9 mouse cellular contexts compared by ENCODE assay signal in the genomic region with DNA sequence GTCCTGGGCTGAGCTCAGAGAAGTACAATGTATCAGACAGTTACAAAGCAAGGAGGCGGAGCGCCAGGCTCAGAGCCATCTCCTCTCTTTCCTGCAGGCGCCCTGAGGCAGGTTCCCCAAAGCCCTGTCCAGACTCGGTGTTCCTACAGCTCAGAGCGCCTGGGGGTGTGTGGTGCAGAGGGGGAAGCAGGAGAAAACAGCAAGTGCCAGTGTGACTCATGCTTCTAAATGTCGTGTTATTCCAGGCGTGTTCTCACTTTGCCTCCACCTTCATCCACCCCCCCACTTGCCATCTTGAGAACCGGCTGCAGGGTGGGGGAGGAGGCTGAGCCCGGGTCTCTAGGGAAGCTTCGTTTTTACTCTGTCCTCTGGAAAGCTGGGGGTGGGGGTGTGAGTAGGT.
A peak's percentile ranks its signal among the peaks of the same experiment; 100 is the strongest.
DNase-seq lines count a peak whose midpoint lies in the region; ATAC-seq and TF ChIP-seq lines count a peak whose summit lies in the region.
"Had no signal": no experiment of that assay in that cellular context is flagged by ENCODE, and none has a peak within 500 bp of the region (broad histone marks: within the 10 kb centered on the region; RNA-seq: fewer than 3 reads in every experiment).

No protein-coding gene starts in this region.

- ATAC-seq in kidney, postnatal 0 days (replicated peaks; ENCODE audit: low FRiP score, low read depth) = no peak
- peak; percentile 74 for ATAC-seq in common myeloid progenitor, adult 5-6 weeks (replicated peaks; ENCODE audit: low read depth, poor library complexity, severe bottlenecking)
- no peak for ATAC-seq in intestine, postnatal 0 days

- WGBS in kidney, postnatal 0 days = 35% methylated on average over 10 of the region's 10 CpGs
- 32% methylated on average over 10 of the region's 10 CpGs for WGBS in intestine, postnatal 0 days

- H3K36me3 ChIP-seq in kidney, postnatal 0 days (ENCODE audit: insufficient read depth, low read length) = no peaks in the 10 kb centered on the region
- H3K36me3 ChIP-seq in ES-E14 (ENCODE audit: control insufficient read depth, insufficient read depth, low read length, poor library complexity, severe bottlenecking) = no peaks in the 10 kb centered on the region
- H3K36me3 ChIP-seq in intestine, postnatal 0 days (ENCODE audit: control insufficient read depth, insufficient read depth) = no peaks in the 10 kb centered on the region

- no peak for DNase-seq in kidney, postnatal 0 days (ENCODE audit: low spot score)
- DNase-seq in kidney, adult 18-20 months = no peak
- peak; percentile 53 for DNase-seq in ES-E14 (ENCODE audit: low read depth, low spot score)
- DNase-seq in left cerebral cortex, adult 2 months (ENCODE audit: extremely low spot score in 1 of 2, low spot score in 2 of 2) = peak; percentile 74 to 82
- peak; percentile 47 for DNase-seq in testis, postnatal 10 days (ENCODE audit: low spot score)
- no peak for DNase-seq in ovary, postnatal 14 days (ENCODE audit: low spot score)

- no peak overlapping the region for H3K4me3 ChIP-seq in kidney, postnatal 0 days (replicated peaks; ENCODE audit: low read depth, low read length)
- peak overlapping the region in 1 of 2 experiments; percentile 50; a peak in 2 of 4 replicates for H3K4me3 ChIP-seq in ES-E14 (ENCODE audit: insufficient read depth in 1 of 2, low read depth in 1 of 2, low read length in 2 of 2, poor library complexity in 1 of 2, severe bottlenecking in 1 of 2)
- H3K4me3 ChIP-seq in left cerebral cortex, adult 2 months = no peak overlapping the region
- no peak overlapping the region for H3K4me3 ChIP-seq in intestine, postnatal 0 days (ENCODE audit: low read depth, low read length)
- H3K4me3 ChIP-seq: megakaryocyte, embryonic 14.5 days had no signal

- H3K4me2 ChIP-seq in kidney, postnatal 0 days (ENCODE audit: low read length) = peak overlapping the region; percentile 16; the same call in 1 of the 2 replicates
- H3K4me2 ChIP-seq in intestine, postnatal 0 days (replicated peaks; ENCODE audit: low read depth) = no peak overlapping the region

- intact Hi-C loops in left cerebral cortex, adult 2 months (cut with DNase I) = loop anchor here (1.0 to 10.0 kb wide), 6 partner anchors 37 to 381 kb away; a partner anchor contains a TSS

- H3K9me3 ChIP-seq in kidney, postnatal 0 days (replicated peaks; ENCODE audit: low read length) = no peaks in the 10 kb centered on the region
- H3K9me3 ChIP-seq in ES-E14 (ENCODE audit: control insufficient read depth, insufficient read depth, low read depth, low read length) = no peaks in the 10 kb centered on the region
- H3K9me3 ChIP-seq in intestine, postnatal 0 days (ENCODE audit: control insufficient read depth) = no peaks in the 10 kb centered on the region

- TF ChIP-seq CTCF in kidney, postnatal 0 days (IDR thresholded peaks at IDR 0.05; ENCODE audit: low read depth) = no peak
- no peak; the same call in 1 of the 2 replicates for TF ChIP-seq CTCF in left cerebral cortex, adult 2 months (IDR thresholded peaks at IDR 0.05)
- no peak for TF ChIP-seq CTCF in intestine, postnatal 0 days (IDR thresholded peaks at IDR 0.05; ENCODE audit: low read depth)

- in situ Hi-C loops in ES-E14 (cut with MboI; ENCODE audit: low sequenced_read_pairs in 2 of 2, unreplicated experiment in 2 of 2) = no loop called here

- no peak overlapping the region for H3K9ac ChIP-seq in kidney, postnatal 0 days (ENCODE audit: low read depth, low read length)
- peak overlapping the region; percentile 13; the same call in 1 of the 2 replicates for H3K9ac ChIP-seq in ES-E14 (ENCODE audit: insufficient read depth, low read depth, low read length, poor library complexity, severe bottlenecking)
- H3K9ac ChIP-seq in intestine, postnatal 0 days (ENCODE audit: low read depth, low read length) = no peak overlapping the region

- 0 out of 2 replicates have a peak, but pooled peaks cover 3% of the 10 kb centered on the region for H3K27me3 ChIP-seq in kidney, postnatal 0 days (ENCODE audit: insufficient read depth, low read length)
- no peaks in the 10 kb centered on the region for H3K27me3 ChIP-seq in intestine, postnatal 0 days (replicated peaks; ENCODE audit: control insufficient read depth, insufficient read depth, low read length)

- H3K4me1 ChIP-seq in kidney, postnatal 0 days (replicated peaks; ENCODE audit: insufficient read depth, low read length) = peaks cover 5% of the 10 kb centered on the region; the same call in 1 of the 2 replicates
- peaks cover 0 to 3% of the 10 kb centered on the region in 2 experiments; a peak in 2 of 4 replicates for H3K4me1 ChIP-seq in ES-E14 (ENCODE audit: control insufficient read depth in 2 of 2, insufficient read depth in 2 of 2, low read length in 2 of 2, poor library complexity in 1 of 2)
- no peaks in the 10 kb centered on the region for H3K4me1 ChIP-seq in intestine, postnatal 0 days (replicated peaks; ENCODE audit: control insufficient read depth, insufficient read depth, low read length)
- H3K4me1 ChIP-seq: megakaryocyte, embryonic 14.5 days had no signal

- no peak overlapping the region for H3K27ac ChIP-seq in kidney, postnatal 0 days
- H3K27ac ChIP-seq in ES-E14 (ENCODE audit: insufficient read depth, low read depth, low read length, poor library complexity, severe bottlenecking) = no peak overlapping the region
- peak overlapping the region; percentile 75 for H3K27ac ChIP-seq in left cerebral cortex, adult 2 months
- no peak overlapping the region for H3K27ac ChIP-seq in intestine, postnatal 0 days (ENCODE audit: low read depth, low read length)

TF ChIP-seq in ES-E14, 5 proteins besides CTCF, POLR2A, EP300 and RAD21:
- TF ChIP-seq ZNF384 (IDR thresholded peaks at IDR 0.05; ENCODE audit: low read depth, low read length) = no peak
- TF ChIP-seq HCFC1 (IDR thresholded peaks at IDR 0.05; ENCODE audit: borderline replicate concordance, insufficient read depth, low read length) = no peak
- no peak for TF ChIP-seq MAFK (IDR thresholded peaks at IDR 0.05; ENCODE audit: insufficient read depth, low read depth, low read length)
- no peak for TF ChIP-seq CHD2 (IDR thresholded peaks at IDR 0.05; ENCODE audit: low read depth, low read length)
- TF ChIP-seq ZC3H11A (IDR thresholded peaks at IDR 0.05; ENCODE audit: borderline replicate concordance, low read depth, low read length) = no peak

Comparison
In these comparisons a context has a peak if more than half of its experiments do, and no peak if none do; other contexts are left out.
1. DNase-seq: peak in ES-E14 (single experiment), left cerebral cortex, adult 2 months (2 of 2) and testis, postnatal 10 days (single experiment); none in kidney, postnatal 0 days (single experiment), kidney, adult 18-20 months (single experiment) and ovary, postnatal 14 days (single experiment).